Mouse (Mus musculus): ENCODE data around the gene Utp14b. TPM values are rescaled to one million over a fixed set of nuclear protein-coding genes. Genes with fewer than 3 reads are reported as not detected.

The Utp14b gene
- polyA plus RNA-seq, 1 experiment from 2014 or later = 5.8 TPM

Other genes starting within 250 kb of the Utp14b start
- 167 and 177 TPM in 2 replicates for gene Farsb, start 169.1 kb upstream of the Utp14b start, polyA plus RNA-seq (2014; fragmentation: Nextera tagmentation; extraction: Ambion mirVana)
- 0.16 TPM in 1 of 2 replicates, not detected in the other for gene Mogat1, start 147.0 kb upstream of the Utp14b start, polyA plus RNA-seq (2014; fragmentation: Nextera tagmentation; extraction: Ambion mirVana)
- 0.16 TPM in 1 of 2 replicates, not detected in the other for gene BC035947, start 145.9 kb upstream of the Utp14b start, polyA plus RNA-seq (2014; fragmentation: Nextera tagmentation; extraction: Ambion mirVana)
- 87.5 and 96.7 TPM in 2 replicates for gene Acsl3, start 213 bp upstream of the Utp14b start, polyA plus RNA-seq (2014; fragmentation: Nextera tagmentation; extraction: Ambion mirVana)
- 4.6 and 5.4 TPM in 2 replicates for gene Kcne4, start 158.7 kb downstream of the Utp14b start, polyA plus RNA-seq (2014; fragmentation: Nextera tagmentation; extraction: Ambion mirVana)